Mouse (Mus musculus) heart, adult 2 months (tissue): ENCODE data around the gene Resp18.

Experiments used
- EP300 ChIP-seq: fragments of 200-500 bp; IDR thresholded peaks from 2 replicates; pipeline ENCODE4 v1.6.1; 2011; ENCODE audit warnings: low read depth, low read length, control low read depth; ENCODE audit not compliant: insufficient read depth
- POLR2A ChIP-seq: fragments of 200-500 bp; IDR thresholded peaks from 2 replicates; pipeline ENCODE4 v1.6.1; 2011; ENCODE audit warnings: mild to moderate bottlenecking, low read depth, low read length, control low read depth; ENCODE audit not compliant: insufficient read depth

DNA sequence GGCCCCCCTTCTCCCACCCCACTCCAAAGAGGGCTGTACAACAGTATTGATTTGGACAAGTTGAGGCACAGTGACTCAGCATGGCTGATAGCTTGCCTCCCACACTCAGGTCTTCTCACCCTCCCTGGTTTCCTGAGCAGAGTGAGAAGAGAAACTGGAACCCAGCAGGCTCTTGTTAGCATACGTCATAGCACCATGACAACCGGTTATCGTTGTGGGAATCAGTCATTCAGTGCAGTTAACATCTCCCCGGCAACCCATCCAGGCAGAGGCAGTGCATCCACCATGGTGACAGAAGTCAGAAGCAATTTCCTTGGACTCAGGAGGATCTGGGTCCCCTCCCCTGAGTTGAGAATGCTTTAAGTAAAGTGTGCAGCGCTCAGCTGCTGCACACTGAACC is 4.8 kb upstream of the Resp18 start:
- TF ChIP-seq POLR2A: no peak
- no peak for TF ChIP-seq EP300
